Mouse (Mus musculus): Measurements from ENCODE around the gene Calm5. TPM values are rescaled to one million over a fixed set of nuclear protein-coding genes. Genes with fewer than 3 reads are reported as not detected.

Gene Calm5
- polyA plus RNA-seq, 1 experiment from 2014 or later: not detected

GRCm38 (mm10) chr13:3856252-3856651 lies 2.3 kb downstream of the Calm5 start:
- no peak overlapping the region for H3K9ac ChIP-seq (replicated peaks; ENCODE audit: low read length)
- H3K4me1 ChIP-seq (ENCODE audit: control insufficient read depth, insufficient read depth, low read length): no peaks in the 10 kb centered on the region
- H3K9me3 ChIP-seq (ENCODE audit: control insufficient read depth, low read length): no peaks in the 10 kb centered on the region
- H3K4me3 ChIP-seq (replicated peaks; ENCODE audit: low read depth, low read length): no peak overlapping the region
- H3K4me2 ChIP-seq (ENCODE audit: low read length): no peak overlapping the region
- H3K27ac ChIP-seq (replicated peaks; ENCODE audit: low read depth, low read length): no peak overlapping the region
- 81% methylated on average over 1 of the region's 1 CpGs for WGBS
- ATAC-seq (ENCODE audit: low FRiP score, low TSS enrichment) (no peak), DNase-seq (no peak)
- H3K27me3 ChIP-seq (ENCODE audit: control insufficient read depth, insufficient read depth, low read length): no peaks in the 10 kb centered on the region
- no peaks in the 10 kb centered on the region for H3K36me3 ChIP-seq (ENCODE audit: control insufficient read depth, insufficient read depth, low read length)

GRCm38 (mm10) chr13:3861251-3861650 lies 7.3 kb downstream of the Calm5 start:
- WGBS: 91% methylated on average over 8 of the region's 8 CpGs
- Histone ChIP-seq H3K4me3 (replicated peaks; ENCODE audit: low read depth, low read length) (no peak overlapping the region), H3K4me2 (ENCODE audit: low read length) (no peak overlapping the region), H3K9me3 (ENCODE audit: control insufficient read depth, low read length) (no peaks in the 10 kb centered on the region), H3K27me3 (ENCODE audit: control insufficient read depth, insufficient read depth, low read length) (no peaks in the 10 kb centered on the region), H3K9ac (replicated peaks; ENCODE audit: low read length) (no peak overlapping the region), H3K36me3 (ENCODE audit: control insufficient read depth, insufficient read depth, low read length) (no peaks in the 10 kb centered on the region), H3K4me1 (ENCODE audit: control insufficient read depth, insufficient read depth, low read length) (no peaks in the 10 kb centered on the region), H3K27ac (replicated peaks; ENCODE audit: low read depth, low read length) (no peak overlapping the region)
- DNase-seq: no peak
- ATAC-seq (ENCODE audit: low FRiP score, low TSS enrichment): no peak

GRCm38 (mm10) chr13:3862325-3862724 lies 8.4 kb downstream of the Calm5 start:
- Histone ChIP-seq H3K4me3 (replicated peaks; ENCODE audit: low read depth, low read length) (no peak overlapping the region), H3K4me2 (ENCODE audit: low read length) (no peak overlapping the region), H3K9me3 (ENCODE audit: control insufficient read depth, low read length) (no peaks in the 10 kb centered on the region), H3K36me3 (ENCODE audit: control insufficient read depth, insufficient read depth, low read length) (no peaks in the 10 kb centered on the region), H3K27ac (replicated peaks; ENCODE audit: low read depth, low read length) (no peak overlapping the region), H3K4me1 (ENCODE audit: control insufficient read depth, insufficient read depth, low read length) (no peaks in the 10 kb centered on the region), H3K9ac (replicated peaks; ENCODE audit: low read length) (no peak overlapping the region), H3K27me3 (ENCODE audit: control insufficient read depth, insufficient read depth, low read length) (no peaks in the 10 kb centered on the region)
- ATAC-seq (ENCODE audit: low FRiP score, low TSS enrichment) (no peak), DNase-seq (no peak)
- WGBS: 81% methylated on average over 3 of the region's 3 CpGs

GRCm38 (mm10) chr13:3862922-3863580 lies 9.1 kb downstream of the Calm5 start:
- Histone ChIP-seq H3K9ac (replicated peaks; ENCODE audit: low read length) (no peak overlapping the region), H3K27me3 (ENCODE audit: control insufficient read depth, insufficient read depth, low read length) (no peaks in the 10 kb centered on the region), H3K9me3 (ENCODE audit: control insufficient read depth, low read length) (no peaks in the 10 kb centered on the region), H3K4me1 (ENCODE audit: control insufficient read depth, insufficient read depth, low read length) (no peaks in the 10 kb centered on the region), H3K4me2 (ENCODE audit: low read length) (no peak overlapping the region), H3K4me3 (replicated peaks; ENCODE audit: low read depth, low read length) (no peak overlapping the region), H3K36me3 (ENCODE audit: control insufficient read depth, insufficient read depth, low read length) (no peaks in the 10 kb centered on the region), H3K27ac (replicated peaks; ENCODE audit: low read depth, low read length) (no peak overlapping the region)
- no peak for DNase-seq
- 89% methylated on average over 10 of the region's 10 CpGs for WGBS
- no peak for ATAC-seq (ENCODE audit: low FRiP score, low TSS enrichment)

GRCm38 (mm10) chr13:3865648-3866354 lies 11.8 kb downstream of the Calm5 start:
- Histone ChIP-seq H3K4me3 (replicated peaks; ENCODE audit: low read depth, low read length) (no peak overlapping the region), H3K36me3 (ENCODE audit: control insufficient read depth, insufficient read depth, low read length) (no peaks in the 10 kb centered on the region), H3K4me1 (ENCODE audit: control insufficient read depth, insufficient read depth, low read length) (no peaks in the 10 kb centered on the region), H3K4me2 (ENCODE audit: low read length) (no peak overlapping the region), H3K27me3 (ENCODE audit: control insufficient read depth, insufficient read depth, low read length) (no peaks in the 10 kb centered on the region), H3K9ac (replicated peaks; ENCODE audit: low read length) (no peak overlapping the region), H3K9me3 (ENCODE audit: control insufficient read depth, low read length) (no peaks in the 10 kb centered on the region), H3K27ac (replicated peaks; ENCODE audit: low read depth, low read length) (no peak overlapping the region)
- no peak for DNase-seq
- 87% methylated on average over 14 of the region's 14 CpGs for WGBS
- no peak for ATAC-seq (ENCODE audit: low FRiP score, low TSS enrichment)

GRCm38 (mm10) chr13:3866355-3867052 lies 12.5 kb downstream of the Calm5 start:
- Histone ChIP-seq H3K27me3 (ENCODE audit: control insufficient read depth, insufficient read depth, low read length) (no peaks in the 10 kb centered on the region), H3K36me3 (ENCODE audit: control insufficient read depth, insufficient read depth, low read length) (no peaks in the 10 kb centered on the region), H3K9me3 (ENCODE audit: control insufficient read depth, low read length) (no peaks in the 10 kb centered on the region), H3K4me1 (ENCODE audit: control insufficient read depth, insufficient read depth, low read length) (no peaks in the 10 kb centered on the region), H3K9ac (replicated peaks; ENCODE audit: low read length) (no peak overlapping the region), H3K4me3 (replicated peaks; ENCODE audit: low read depth, low read length) (no peak overlapping the region), H3K4me2 (ENCODE audit: low read length) (no peak overlapping the region), H3K27ac (replicated peaks; ENCODE audit: low read depth, low read length) (no peak overlapping the region)
- WGBS: 87% methylated on average over 8 of the region's 8 CpGs
- no peak for ATAC-seq (ENCODE audit: low FRiP score, low TSS enrichment)
- no peak for DNase-seq

- ATAC-seq (ENCODE audit: low FRiP score, low TSS enrichment) (no peak), DNase-seq (no peak)
- Histone ChIP-seq H3K4me3 (replicated peaks; ENCODE audit: low read depth, low read length) (no peak overlapping the region), H3K27me3 (ENCODE audit: control insufficient read depth, insufficient read depth, low read length) (no peaks in the 10 kb centered on the region), H3K4me2 (ENCODE audit: low read length) (no peak overlapping the region), H3K27ac (replicated peaks; ENCODE audit: low read depth, low read length) (no peak overlapping the region), H3K9ac (replicated peaks; ENCODE audit: low read length) (no peak overlapping the region), H3K9me3 (ENCODE audit: control insufficient read depth, low read length) (no peaks in the 10 kb centered on the region), H3K4me1 (ENCODE audit: control insufficient read depth, insufficient read depth, low read length) (no peaks in the 10 kb centered on the region), H3K36me3 (ENCODE audit: control insufficient read depth, insufficient read depth, low read length) (no peaks in the 10 kb centered on the region)
- WGBS: 91% methylated on average over 6 of the region's 6 CpGs
Measured at GRCm38 (mm10) chr13:3867158-3867557, 13.2 kb downstream of the Calm5 start.

- ATAC-seq (ENCODE audit: low FRiP score, low TSS enrichment) (no peak), DNase-seq (no peak)
- Histone ChIP-seq H3K4me2 (ENCODE audit: low read length) (no peak overlapping the region), H3K27me3 (ENCODE audit: control insufficient read depth, insufficient read depth, low read length) (no peaks in the 10 kb centered on the region), H3K27ac (replicated peaks; ENCODE audit: low read depth, low read length) (no peak overlapping the region), H3K4me1 (ENCODE audit: control insufficient read depth, insufficient read depth, low read length) (no peaks in the 10 kb centered on the region), H3K4me3 (replicated peaks; ENCODE audit: low read depth, low read length) (no peak overlapping the region), H3K9ac (replicated peaks; ENCODE audit: low read length) (no peak overlapping the region), H3K9me3 (ENCODE audit: control insufficient read depth, low read length) (no peaks in the 10 kb centered on the region), H3K36me3 (ENCODE audit: control insufficient read depth, insufficient read depth, low read length) (no peaks in the 10 kb centered on the region)
Measured at GRCm38 (mm10) chr13:3869901-3870300, 15.9 kb downstream of the Calm5 start.

All from midbrain, embryonic 14.5 days (tissue).